Mouse (Mus musculus) ES-Bruce4 (cell line): ENCODE data around the gene Ak3.
A peak's percentile ranks its signal among the peaks of the same experiment; 100 is the strongest.

ENCODE experiments used
- EP300 ChIP-seq: IDR thresholded peaks from 2 replicates; pipeline ENCODE4 v1.6.1; 2011; ENCODE audit warnings: low read depth, low read length; ENCODE audit not compliant: insufficient read depth
- POLR2A ChIP-seq: IDR thresholded peaks from one replicate; pipeline ENCODE4 v1.8.1; 2011; ENCODE audit warnings: low read length; ENCODE audit not compliant: insufficient read depth

DNA sequence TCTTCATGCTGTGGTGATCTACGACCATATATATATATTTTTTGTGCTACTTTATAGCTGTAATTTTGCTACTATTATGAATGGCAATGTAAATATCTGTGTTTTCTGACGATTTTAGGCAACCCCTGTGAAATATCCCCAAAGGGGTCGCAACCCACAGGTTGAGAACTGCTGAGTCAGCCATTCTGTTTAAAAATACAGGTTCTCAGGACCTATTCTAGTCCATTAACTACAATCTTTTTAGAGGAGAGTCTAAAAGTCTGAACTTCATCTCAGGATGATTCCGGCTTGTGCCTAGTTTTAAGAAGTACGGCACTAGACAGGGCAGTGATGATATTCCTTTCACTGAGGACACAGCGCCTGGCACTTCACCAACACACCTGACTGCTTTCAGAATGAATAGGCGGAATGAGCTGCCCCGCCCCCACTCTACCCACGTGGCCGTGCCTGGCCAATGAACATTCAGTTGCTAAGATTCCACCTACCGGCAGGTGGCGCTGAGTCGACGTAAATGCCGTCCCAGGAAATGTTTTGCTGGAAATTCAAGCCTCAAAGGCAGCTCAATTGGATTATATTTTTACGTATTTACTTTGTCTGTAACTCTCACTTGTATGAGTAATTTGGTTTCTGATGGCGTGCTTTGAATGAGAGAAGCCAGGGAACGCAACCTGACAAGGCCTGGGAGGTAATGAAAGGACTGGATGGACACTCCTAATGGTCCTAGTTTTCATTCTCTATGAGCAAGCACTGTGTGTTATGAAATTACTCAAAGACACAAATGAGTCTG lies 16.0 kb upstream of the Ak3 start:
- TF ChIP-seq EP300 (0 out of 2 replicates have a peak, but pooled peaks have one; percentile 57), POLR2A (peak; percentile 36)
